Mouse (Mus musculus) megakaryocyte, embryonic 14.5 days (primary cell): ENCODE data around the gene Ins1. TPM values are rescaled to one million over a fixed set of nuclear protein-coding genes. Genes with fewer than 3 reads are reported as not detected.

Source experiments
- H3K27me3 ChIP-seq: replicated peaks from 2 replicates; pipeline ENCODE3; 2012; ENCODE audit warnings: inconsistent platforms
- H3K36me3 ChIP-seq: replicated peaks from 2 replicates; pipeline ENCODE3; 2012; ENCODE audit warnings: low read length, inconsistent platforms, mixed read lengths
- H3K4me1 ChIP-seq: 2 replicates; pipeline ENCODE4 v1.6.1; 2012; ENCODE audit warnings: inconsistent platforms
- H3K4me3 ChIP-seq: replicated peaks from 2 replicates; pipeline ENCODE3; 2012; ENCODE audit warnings: moderate library complexity, mild to moderate bottlenecking, inconsistent platforms
- H3K9me3 ChIP-seq: 2 replicates; pipeline ENCODE4 v1.6.1; 2012; ENCODE audit warnings: inconsistent platforms
- FLI1 ChIP-seq: IDR thresholded peaks from 2 replicates; pipeline ENCODE4 v1.6.1; 2012; ENCODE audit warnings: low read length, inconsistent platforms, mixed read lengths
- GATA1 ChIP-seq: IDR thresholded peaks from 3 replicates; pipeline ENCODE4 v1.6.1; 2012; ENCODE audit warnings: mixed read lengths, low read length, inconsistent platforms, borderline replicate concordance
- polyA plus RNA-seq: library from polyadenylated mRNA; stranded (reverse); fragments of >175 nt; gene quantifications from 2 replicates; pipeline ENCODE4 v1.2.3, GENCODE M21; 2012; ENCODE audit warnings: low replicate concordance; ENCODE audit not compliant: insufficient read depth

The Ins1 gene
- polyA plus RNA-seq, result not detected in 2 replicates

DNA sequence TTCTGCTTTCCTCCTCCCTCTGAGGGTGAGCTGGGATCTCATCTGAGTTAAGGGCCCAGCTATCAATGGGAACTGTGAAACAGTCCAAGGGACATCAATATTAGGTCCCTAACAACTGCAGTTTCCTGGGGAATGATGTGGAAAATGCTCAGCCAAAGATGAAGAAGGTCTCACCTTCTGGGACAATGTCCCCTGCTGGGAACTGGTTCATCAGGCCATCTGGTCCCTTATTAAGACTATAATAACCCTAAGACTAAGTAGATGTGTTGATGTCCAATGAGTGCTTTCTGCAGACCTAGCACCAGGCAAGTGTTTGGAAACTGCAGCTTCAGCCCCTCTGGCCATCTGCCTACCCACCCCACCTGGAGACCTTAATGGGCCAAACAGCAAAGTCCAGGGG lies at the start of gene Ins1:
Gene Ins1 (plus strand): TSS at position 301 of the 400 bp plus-strand sequence.
- Histone ChIP-seq H3K27me3 (no peaks in the 10 kb centered on the region), H3K4me1 (no peaks in the 10 kb centered on the region), H3K9me3 (peaks cover 7% of the 10 kb centered on the region)

More for the DNA sequence above, at the start of gene Ins1:
- H3K4me3 ChIP-seq, result no peak within 1 kb of the TSS
- no peak for TF ChIP-seq GATA1
- no peak for TF ChIP-seq FLI1
- no peaks in the 10 kb centered on the region for H3K36me3 ChIP-seq
